Mouse (Mus musculus) liver, embryonic 11.5 days (tissue): ENCODE data around the gene Bche. TPM values are rescaled to one million over a fixed set of nuclear protein-coding genes. Genes with fewer than 3 reads are reported as not detected.
A peak's percentile ranks its signal among the peaks of the same experiment; 100 is the strongest.

Source experiments
- ATAC-seq: fragments of 200-750 bp; cut with Nextera tagmentation; replicated peaks from 2 replicates; pipeline ENCODE4 v1.8.0; 2017; ENCODE audit warnings: moderate number of reproducible peaks, mild to moderate bottlenecking, moderate TSS enrichment, moderate library complexity; ENCODE audit not compliant: low FRiP score
- DNase-seq: peaks from one replicate; pipeline ENCODE4 v3.0.0-alpha.2; 2017; ENCODE audit warnings: low spot score
- H3K27ac ChIP-seq: fragments of 300-500 bp; sonication (generic); 2 replicates; pipeline ENCODE4 v1.5.1; 2014; ENCODE audit warnings: mild to moderate bottlenecking, low read depth, low read length, control low read depth
- H3K27me3 ChIP-seq: fragments of 300-500 bp; sonication (generic); replicated peaks from 2 replicates; pipeline ENCODE4 v1.6.1; 2014; ENCODE audit warnings: low read length, mixed read lengths; ENCODE audit not compliant: control insufficient read depth, insufficient read depth
- H3K36me3 ChIP-seq: fragments of 300-500 bp; sonication (generic); 2 replicates; pipeline ENCODE4 v1.6.1; 2014; ENCODE audit warnings: mild to moderate bottlenecking, low read length, moderate library complexity, mixed read lengths; ENCODE audit not compliant: control insufficient read depth, insufficient read depth
- H3K4me1 ChIP-seq: fragments of 300-500 bp; sonication (generic); replicated peaks from 2 replicates; pipeline ENCODE4 v1.6.1; 2014; ENCODE audit warnings: low read length, mixed read lengths; ENCODE audit not compliant: control insufficient read depth, insufficient read depth
- H3K4me2 ChIP-seq: fragments of 300-500 bp; sonication (generic); 2 replicates; pipeline ENCODE4 v1.6.1; 2014; ENCODE audit warnings: mild to moderate bottlenecking, control low read depth, moderate library complexity
- H3K4me3 ChIP-seq: fragments of 300-500 bp; sonication (generic); 2 replicates; pipeline ENCODE4 v1.5.1; 2014; ENCODE audit warnings: low read depth, low read length, control low read depth
- H3K9ac ChIP-seq: fragments of 300-500 bp; sonication (generic); 2 replicates; pipeline ENCODE4 v1.6.1; 2014; ENCODE audit warnings: low read depth, low read length, control low read depth
- H3K9me3 ChIP-seq: fragments of 300-500 bp; sonication (generic); 2 replicates; pipeline ENCODE4 v1.6.1; 2016; ENCODE audit warnings: low read length, inconsistent platforms, mixed read lengths; ENCODE audit not compliant: control insufficient read depth
- WGBS: fragments of 180-500 bp; shearing (Covaris S2); extraction: QIAGEN DNeasy Blood & Tissue Kit; methylation state at CpG from one replicate; pipeline ENCODE4 v1.1.7; 2014; 5-methylcytosine and 5-hydroxymethylcytosine counted together
- polyA plus RNA-seq: library from polyadenylated mRNA; unstranded; fragments of >200 nt; fragmentation: Nextera tagmentation; extraction: Ambion mirVana; gene quantifications from 2 replicates; pipeline ENCODE4 v1.2.1, GENCODE M21; 2014

Gene Bche
- polyA plus RNA-seq, 1 experiment from 2014 or later = 11.4 TPM

- H3K27ac ChIP-seq = peak overlapping the region; percentile 52
- WGBS = 18% methylated on average over 20 of the region's 20 CpGs
- no peaks in the 10 kb centered on the region for H3K9me3 ChIP-seq
- DNase-seq = peak; percentile 65
- H3K4me3 ChIP-seq = peak overlapping the region; percentile 40
- no peaks in the 10 kb centered on the region for H3K36me3 ChIP-seq
- 0 out of 2 replicates have a peak overlapping the region, but pooled peaks have one; percentile 40 for H3K9ac ChIP-seq
- peak; percentile 83 for ATAC-seq
- H3K27me3 ChIP-seq = no peaks in the 10 kb centered on the region
- H3K4me1 ChIP-seq = no peaks in the 10 kb centered on the region
- H3K4me2 ChIP-seq = peak overlapping the region; percentile 62
Observed at GRCm38 (mm10) chr3:73707461-73708409, 480 bp downstream of the Bche start.

- Histone ChIP-seq H3K36me3 (no peaks in the 10 kb centered on the region), H3K9ac (no peak overlapping the region), H3K9me3 (no peaks in the 10 kb centered on the region), H3K27me3 (no peaks in the 10 kb centered on the region), H3K4me1 (no peaks in the 10 kb centered on the region), H3K4me3 (no peak overlapping the region), H3K27ac (no peak overlapping the region), H3K4me2 (peak overlapping the region; percentile 21; the same call in 1 of the 2 replicates)
- ATAC-seq = no peak
- WGBS = 43% methylated on average over 1 of the region's 1 CpGs
- DNase-seq = no peak
Observed at GRCm38 (mm10) chr3:73706544-73706943, 1.7 kb downstream of the Bche start.

GRCm38 (mm10) chr3:73698889-73699288 is 9.3 kb downstream of the Bche start:
- Histone ChIP-seq H3K9ac (no peak overlapping the region), H3K4me1 (no peaks in the 10 kb centered on the region), H3K4me3 (no peak overlapping the region), H3K36me3 (no peaks in the 10 kb centered on the region), H3K27ac (no peak overlapping the region), H3K27me3 (no peaks in the 10 kb centered on the region), H3K4me2 (no peak overlapping the region), H3K9me3 (no peaks in the 10 kb centered on the region)
- ATAC-seq = no peak
- DNase-seq = no peak
- WGBS = 82% methylated on average over 1 of the region's 1 CpGs

- no peak overlapping the region for H3K4me3 ChIP-seq
- ATAC-seq (peak; percentile 63), DNase-seq (no peak)
- H3K27me3 ChIP-seq = no peaks in the 10 kb centered on the region
- H3K4me1 ChIP-seq = no peaks in the 10 kb centered on the region
- no peaks in the 10 kb centered on the region for H3K9me3 ChIP-seq
- no peak overlapping the region for H3K27ac ChIP-seq
- H3K36me3 ChIP-seq = no peaks in the 10 kb centered on the region
- 56% methylated on average over 1 of the region's 1 CpGs for WGBS
- H3K4me2 ChIP-seq = no peak overlapping the region
- H3K9ac ChIP-seq = no peak overlapping the region
Observed at GRCm38 (mm10) chr3:73673333-73673732, 34.9 kb downstream of the Bche start.

- Histone ChIP-seq H3K4me1 (no peaks in the 10 kb centered on the region), H3K9me3 (no peaks in the 10 kb centered on the region), H3K27me3 (no peaks in the 10 kb centered on the region), H3K4me3 (no peak overlapping the region), H3K4me2 (no peak overlapping the region), H3K27ac (no peak overlapping the region), H3K36me3 (no peaks in the 10 kb centered on the region), H3K9ac (no peak overlapping the region)
- ATAC-seq (no peak), DNase-seq (no peak)
- 83% methylated on average over 5 of the region's 5 CpGs for WGBS
Observed at GRCm38 (mm10) chr3:73668172-73668571, 40.0 kb downstream of the Bche start.

GRCm38 (mm10) chr3:73667245-73668131 is 40.7 kb downstream of the Bche start:
- WGBS = 89% methylated on average over 3 of the region's 3 CpGs
- Histone ChIP-seq H3K4me2 (no peak overlapping the region), H3K27ac (no peak overlapping the region), H3K9ac (no peak overlapping the region), H3K9me3 (no peaks in the 10 kb centered on the region), H3K27me3 (no peaks in the 10 kb centered on the region), H3K4me3 (no peak overlapping the region), H3K4me1 (no peaks in the 10 kb centered on the region), H3K36me3 (no peaks in the 10 kb centered on the region)
- ATAC-seq (no peak), DNase-seq (no peak)

- no peaks in the 10 kb centered on the region for H3K4me1 ChIP-seq
- no peak for ATAC-seq
- H3K27me3 ChIP-seq = no peaks in the 10 kb centered on the region
Observed at GRCm38 (mm10) chr3:73650281-73650680, 57.9 kb downstream of the Bche start.

GRCm38 (mm10) chr3:73647064-73647463 is 61.2 kb downstream of the Bche start:
- no peaks in the 10 kb centered on the region for H3K4me1 ChIP-seq
- no peak overlapping the region for H3K27ac ChIP-seq
- H3K36me3 ChIP-seq = no peaks in the 10 kb centered on the region
- no peaks in the 10 kb centered on the region for H3K27me3 ChIP-seq
- DNase-seq (no peak), ATAC-seq (no peak)
- no peak overlapping the region for H3K9ac ChIP-seq
- 91% methylated on average over 2 of the region's 2 CpGs for WGBS
- H3K9me3 ChIP-seq = no peaks in the 10 kb centered on the region
- H3K4me2 ChIP-seq = no peak overlapping the region
- no peak overlapping the region for H3K4me3 ChIP-seq

More at GRCm38 (mm10) chr3:73650281-73650680, 57.9 kb downstream of the Bche start:
- H3K4me3 ChIP-seq = no peak overlapping the region
- no peaks in the 10 kb centered on the region for H3K36me3 ChIP-seq
- no peaks in the 10 kb centered on the region; the same call in 1 of the 2 replicates for H3K9me3 ChIP-seq
- no peak overlapping the region for H3K9ac ChIP-seq
- DNase-seq = no peak
- H3K4me2 ChIP-seq = no peak overlapping the region
- no peak overlapping the region for H3K27ac ChIP-seq
